Mouse (Mus musculus) heart, embryonic 11.5 days (tissue): ENCODE results near the gene Cacna1d. TPM values are rescaled to one million over a fixed set of nuclear protein-coding genes. Genes with fewer than 3 reads are reported as not detected.

Source experiments
- ATAC-seq: fragments of 200-750 bp; cut with Nextera tagmentation; replicated peaks from 2 replicates; pipeline ENCODE4 v1.8.0; 2017; ENCODE audit warnings: moderate library complexity; ENCODE audit not compliant: insufficient number of reproducible peaks, low FRiP score, low TSS enrichment
- H3K27ac ChIP-seq: fragments of 300-500 bp; sonication (generic); 2 replicates; pipeline ENCODE4 v1.5.1; 2014; ENCODE audit warnings: mild to moderate bottlenecking, low read depth, low read length
- H3K27me3 ChIP-seq: fragments of 300-500 bp; sonication (generic); 2 replicates; pipeline ENCODE4 v1.6.1; 2014; ENCODE audit warnings: mild to moderate bottlenecking, low read length, mixed read lengths; ENCODE audit not compliant: control insufficient read depth, insufficient read depth
- H3K36me3 ChIP-seq: fragments of 300-500 bp; sonication (generic); 2 replicates; pipeline ENCODE4 v1.6.1; 2014; ENCODE audit warnings: mild to moderate bottlenecking, low read length, moderate library complexity, mixed read lengths; ENCODE audit not compliant: control insufficient read depth, insufficient read depth
- H3K4me1 ChIP-seq: fragments of 300-500 bp; sonication (generic); 2 replicates; pipeline ENCODE4 v1.6.1; 2014; ENCODE audit warnings: low read length; ENCODE audit not compliant: control insufficient read depth, insufficient read depth
- H3K4me2 ChIP-seq: fragments of 300-500 bp; sonication (generic); 2 replicates; pipeline ENCODE4 v1.6.1; 2014; ENCODE audit warnings: mild to moderate bottlenecking, moderate library complexity
- H3K4me3 ChIP-seq: fragments of 300-500 bp; sonication (generic); 2 replicates; pipeline ENCODE4 v1.5.1; 2014; ENCODE audit warnings: low read depth, low read length
- H3K9ac ChIP-seq: fragments of 300-500 bp; sonication (generic); 2 replicates; pipeline ENCODE4 v1.6.1; 2014; ENCODE audit warnings: mild to moderate bottlenecking, low read depth, low read length, moderate library complexity
- H3K9me3 ChIP-seq: fragments of 300-500 bp; sonication (generic); replicated peaks from 2 replicates; pipeline ENCODE4 v1.6.1; 2016; ENCODE audit warnings: low read length; ENCODE audit not compliant: control insufficient read depth
- WGBS: fragments of 180-500 bp; shearing (Covaris S2); extraction: QIAGEN DNeasy Blood & Tissue Kit; methylation state at CpG from one replicate; pipeline ENCODE4 v1.1.7; 2014; ENCODE audit not compliant: insufficient replicate concordance; 5-methylcytosine and 5-hydroxymethylcytosine counted together
- polyA plus RNA-seq: library from polyadenylated mRNA; unstranded; fragments of >200 nt; fragmentation: Nextera tagmentation; extraction: Ambion mirVana; gene quantifications from 2 replicates; pipeline ENCODE4 v1.2.1, GENCODE M21; 2014

The Cacna1d gene
- polyA plus RNA-seq, 1 experiment from 2014 or later: 17.5 TPM

DNA sequence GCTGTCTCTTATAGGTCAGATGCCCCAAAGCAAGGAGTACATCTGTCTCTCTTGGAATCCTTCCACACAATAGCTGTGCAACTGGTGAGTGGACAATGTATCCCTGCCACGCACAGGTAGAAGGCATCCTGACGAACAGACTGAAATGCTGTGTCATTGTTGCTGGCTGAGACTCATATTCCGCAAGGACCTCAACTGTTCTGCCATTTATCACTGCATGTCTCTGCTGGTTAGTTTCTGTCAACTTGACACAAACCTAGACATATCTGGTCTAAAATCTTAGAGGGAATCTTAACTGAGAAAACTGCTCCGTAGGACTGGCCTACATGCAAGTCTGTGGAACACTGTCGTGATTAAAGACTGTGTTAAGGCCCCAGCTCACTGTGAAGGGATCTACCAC, 246.5 kb downstream of the Cacna1d start:
- no peak overlapping the region for H3K9ac ChIP-seq
- ATAC-seq: no peak
- no peaks in the 10 kb centered on the region for H3K27me3 ChIP-seq
- no peak overlapping the region for H3K4me2 ChIP-seq
- no peaks in the 10 kb centered on the region for H3K4me1 ChIP-seq
- H3K4me3 ChIP-seq: no peak overlapping the region
- WGBS: 82% methylated on average over 5 of the region's 5 CpGs
- no peaks in the 10 kb centered on the region for H3K36me3 ChIP-seq
- H3K27ac ChIP-seq: no peak overlapping the region
- H3K9me3 ChIP-seq: no peaks in the 10 kb centered on the region

DNA sequence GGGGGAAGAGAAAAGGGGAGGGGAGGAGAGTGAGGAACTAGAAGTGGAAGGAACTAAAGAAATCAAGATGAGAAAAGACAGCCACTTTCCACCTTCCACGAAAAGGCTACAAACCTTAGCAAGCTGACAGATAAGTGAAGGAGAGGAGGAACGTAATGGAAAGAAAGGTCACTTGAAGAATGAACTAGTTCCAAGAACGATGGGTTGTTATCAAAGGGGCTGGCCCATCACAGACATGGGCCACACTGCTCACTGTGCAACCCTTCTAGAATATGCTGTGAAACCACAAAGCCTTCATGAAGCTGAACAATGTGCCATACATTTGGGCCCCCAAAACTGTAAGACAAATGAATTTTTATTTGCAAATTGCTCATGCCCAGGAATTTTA, 248.4 kb downstream of the Cacna1d start:
- 40% methylated on average over 3 of the region's 3 CpGs for WGBS
- Histone ChIP-seq H3K4me3 (no peak overlapping the region), H3K27me3 (no peaks in the 10 kb centered on the region), H3K9me3 (no peaks in the 10 kb centered on the region), H3K27ac (no peak overlapping the region), H3K4me2 (no peak overlapping the region), H3K9ac (no peak overlapping the region), H3K36me3 (no peaks in the 10 kb centered on the region), H3K4me1 (no peaks in the 10 kb centered on the region)
- ATAC-seq: no peak

DNA sequence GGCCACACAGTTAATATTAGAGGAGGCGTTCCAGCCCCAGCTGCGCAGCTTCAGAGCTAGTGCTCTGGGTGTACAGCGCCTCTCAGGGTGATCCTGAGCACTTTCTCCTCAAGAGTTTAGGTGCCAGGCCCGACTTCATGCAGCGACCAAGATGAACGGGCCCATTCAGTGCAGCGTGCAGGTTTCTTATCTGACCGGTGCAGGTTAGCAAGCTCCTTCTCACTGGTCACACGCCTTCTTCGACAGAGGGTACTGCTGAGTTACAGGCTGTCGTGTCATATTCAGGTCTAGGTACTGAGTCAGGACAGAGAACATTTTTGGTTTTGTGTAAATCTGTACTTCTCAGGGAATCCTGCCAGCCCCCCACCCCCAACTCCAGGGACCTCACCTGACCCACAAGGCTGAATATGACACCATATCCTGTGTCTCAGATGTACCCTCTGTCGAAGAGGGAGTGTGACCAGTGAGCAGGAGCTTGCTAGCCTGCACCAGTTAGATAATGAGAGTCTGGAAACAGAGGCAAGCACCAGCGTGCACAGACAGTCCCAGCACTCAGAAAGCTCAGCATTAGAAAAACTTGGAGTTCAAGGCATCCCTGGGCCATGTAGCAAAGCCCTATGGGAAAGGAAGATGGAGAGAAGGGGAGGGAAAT, 249.0 kb downstream of the Cacna1d start:
- H3K9ac ChIP-seq: no peak overlapping the region
- 76% methylated on average over 13 of the region's 13 CpGs for WGBS
- H3K4me2 ChIP-seq: no peak overlapping the region
- no peaks in the 10 kb centered on the region for H3K27me3 ChIP-seq
- H3K4me3 ChIP-seq: no peak overlapping the region
- H3K9me3 ChIP-seq: no peaks in the 10 kb centered on the region
- no peaks in the 10 kb centered on the region for H3K36me3 ChIP-seq
- H3K4me1 ChIP-seq: no peaks in the 10 kb centered on the region
- peak; percentile 74 for ATAC-seq
- no peak overlapping the region for H3K27ac ChIP-seq

DNA sequence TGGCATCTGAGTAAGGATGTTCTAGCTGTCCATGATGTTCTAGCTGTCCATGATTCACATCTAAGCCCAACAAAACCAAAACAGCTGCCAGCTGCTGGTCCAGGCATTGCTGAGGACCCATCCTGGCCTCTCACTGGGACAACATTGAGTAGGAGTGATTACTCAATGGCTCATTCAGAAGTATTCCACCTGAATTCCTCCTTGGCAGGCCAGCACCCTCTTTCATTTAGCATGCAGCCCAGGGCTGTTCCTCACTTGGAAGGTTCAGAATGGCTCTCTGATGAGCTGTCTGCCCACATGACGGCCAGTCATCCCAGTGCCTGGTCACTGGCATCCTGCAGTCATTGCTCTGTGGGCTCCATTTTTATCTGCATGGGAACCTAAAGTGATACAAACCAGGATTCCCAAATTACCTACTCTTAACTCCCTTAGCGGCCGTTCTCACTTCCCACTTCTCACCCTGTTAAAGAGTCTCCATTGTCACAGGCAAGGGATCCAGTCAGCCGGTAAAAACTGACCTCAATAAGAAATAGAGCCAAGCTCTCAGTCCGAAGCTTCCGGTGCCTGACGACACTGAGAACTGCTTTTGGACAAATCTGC, 250.2 kb downstream of the Cacna1d start:
- Histone ChIP-seq H3K4me2 (no peak overlapping the region), H3K27me3 (no peaks in the 10 kb centered on the region), H3K4me3 (no peak overlapping the region), H3K4me1 (no peaks in the 10 kb centered on the region), H3K36me3 (no peaks in the 10 kb centered on the region), H3K9me3 (no peaks in the 10 kb centered on the region), H3K9ac (no peak overlapping the region), H3K27ac (no peak overlapping the region)
- 76% methylated on average over 7 of the region's 7 CpGs for WGBS
- no peak for ATAC-seq

DNA sequence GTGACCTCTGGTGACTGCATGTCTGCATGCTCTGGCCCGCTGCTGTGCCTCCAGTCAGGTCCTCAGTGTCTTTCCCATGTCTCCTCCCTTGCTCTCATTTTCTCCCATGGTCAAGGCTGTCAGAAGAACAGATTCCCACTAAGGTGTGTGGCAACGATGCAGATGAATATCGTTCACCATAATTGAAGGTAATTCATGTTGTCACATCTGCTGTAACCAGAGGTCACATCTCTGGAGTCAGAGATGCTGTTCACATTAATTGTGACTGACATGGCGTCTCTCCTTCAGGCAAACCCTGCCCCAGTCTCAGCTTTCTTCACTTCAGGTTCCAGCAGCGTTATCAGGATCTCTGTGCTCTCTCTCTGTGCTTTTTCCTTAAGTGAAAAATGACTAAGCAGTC, 252.4 kb downstream of the Cacna1d start:
- H3K9me3 ChIP-seq: no peaks in the 10 kb centered on the region
- 84% methylated on average over 5 of the region's 5 CpGs for WGBS
- no peaks in the 10 kb centered on the region for H3K27me3 ChIP-seq
- no peak overlapping the region for H3K4me3 ChIP-seq
- H3K4me1 ChIP-seq: no peaks in the 10 kb centered on the region
- no peak overlapping the region for H3K27ac ChIP-seq
- H3K36me3 ChIP-seq: no peaks in the 10 kb centered on the region
- ATAC-seq: no peak
- no peak overlapping the region for H3K4me2 ChIP-seq
- H3K9ac ChIP-seq: no peak overlapping the region

DNA sequence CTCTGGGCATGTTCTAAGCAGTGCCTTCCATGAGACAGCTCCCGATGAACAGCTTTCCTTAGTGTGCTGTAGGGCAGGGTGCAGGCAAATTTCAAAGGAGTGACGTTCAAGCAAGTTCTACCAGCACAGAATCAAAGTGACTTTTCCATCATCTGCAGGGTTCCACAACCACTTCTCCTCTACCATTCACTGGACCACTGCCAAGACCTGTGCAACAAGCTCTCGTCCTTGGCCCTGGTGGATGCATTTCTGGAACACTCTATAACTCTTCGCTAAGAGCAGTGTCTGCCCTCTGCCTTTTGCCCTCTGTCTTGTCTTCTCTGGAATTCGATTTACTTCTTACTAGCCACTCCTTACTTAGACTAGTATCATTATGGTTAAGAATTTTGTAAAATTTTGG, 266.1 kb downstream of the Cacna1d start:
- no peak overlapping the region for H3K9ac ChIP-seq
- ATAC-seq: no peak
- H3K9me3 ChIP-seq: no peaks in the 10 kb centered on the region
- H3K4me2 ChIP-seq: no peak overlapping the region
- H3K4me3 ChIP-seq: no peak overlapping the region
- H3K36me3 ChIP-seq: no peaks in the 10 kb centered on the region
- WGBS: 80% methylated on average over 5 of the region's 5 CpGs
- H3K27ac ChIP-seq: no peak overlapping the region
- H3K27me3 ChIP-seq: no peaks in the 10 kb centered on the region
- peaks cover 2% of the 10 kb centered on the region; the same call in 1 of the 2 replicates for H3K4me1 ChIP-seq

DNA sequence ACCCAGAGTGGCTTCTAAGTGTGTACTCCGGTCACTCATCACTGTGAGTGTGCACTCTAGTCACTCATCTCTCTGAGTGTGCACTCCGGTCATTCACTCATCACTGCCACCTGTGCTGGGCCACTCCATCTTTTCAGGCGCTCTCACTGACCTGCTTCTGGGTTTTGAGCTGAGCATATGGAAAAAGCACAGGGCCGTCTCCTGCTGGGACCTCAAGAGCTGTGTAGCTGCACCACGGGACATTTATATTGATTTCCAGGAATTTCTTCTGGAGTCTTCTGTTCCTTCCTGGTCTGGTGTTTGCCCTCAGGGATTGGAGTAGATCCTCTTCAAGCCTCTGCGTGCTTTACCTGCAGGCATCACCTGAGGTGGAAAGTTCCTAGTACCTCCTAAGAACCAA, 269.2 kb downstream of the Cacna1d start:
- Histone ChIP-seq H3K27me3 (no peaks in the 10 kb centered on the region), H3K9me3 (no peaks in the 10 kb centered on the region), H3K4me2 (no peak overlapping the region), H3K27ac (no peak overlapping the region), H3K4me3 (no peak overlapping the region), H3K9ac (no peak overlapping the region), H3K36me3 (no peaks in the 10 kb centered on the region), H3K4me1 (peaks cover 8% of the 10 kb centered on the region; the same call in 1 of the 2 replicates)
- ATAC-seq: no peak
- WGBS: 87% methylated on average over 6 of the region's 6 CpGs

DNA sequence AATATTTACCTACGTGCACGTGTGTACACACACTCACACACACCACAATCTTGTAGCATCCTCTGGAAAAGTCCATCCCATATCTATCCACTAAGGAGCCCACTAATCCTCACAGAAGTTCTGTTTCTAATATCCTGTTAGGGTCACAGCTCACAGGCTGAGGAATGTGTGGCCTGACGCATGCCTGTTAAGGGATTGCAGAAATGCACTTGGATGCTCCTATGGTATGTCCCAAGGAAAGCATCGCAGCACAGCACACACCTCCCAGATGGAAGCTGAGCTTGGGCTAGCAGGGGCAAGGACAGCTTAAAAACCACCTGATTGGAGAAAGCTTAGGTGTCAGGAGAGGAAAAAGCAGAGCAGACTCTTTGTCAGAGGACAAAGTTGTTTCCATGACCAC, 271.4 kb downstream of the Cacna1d start:
- ATAC-seq: no peak
- Histone ChIP-seq H3K27ac (no peak overlapping the region), H3K4me1 (peaks cover 8% of the 10 kb centered on the region; the same call in 1 of the 2 replicates), H3K27me3 (no peaks in the 10 kb centered on the region), H3K4me3 (no peak overlapping the region), H3K4me2 (no peak overlapping the region), H3K9me3 (no peaks in the 10 kb centered on the region), H3K36me3 (no peaks in the 10 kb centered on the region), H3K9ac (no peak overlapping the region)
- 55% methylated on average over 4 of the region's 4 CpGs for WGBS

DNA sequence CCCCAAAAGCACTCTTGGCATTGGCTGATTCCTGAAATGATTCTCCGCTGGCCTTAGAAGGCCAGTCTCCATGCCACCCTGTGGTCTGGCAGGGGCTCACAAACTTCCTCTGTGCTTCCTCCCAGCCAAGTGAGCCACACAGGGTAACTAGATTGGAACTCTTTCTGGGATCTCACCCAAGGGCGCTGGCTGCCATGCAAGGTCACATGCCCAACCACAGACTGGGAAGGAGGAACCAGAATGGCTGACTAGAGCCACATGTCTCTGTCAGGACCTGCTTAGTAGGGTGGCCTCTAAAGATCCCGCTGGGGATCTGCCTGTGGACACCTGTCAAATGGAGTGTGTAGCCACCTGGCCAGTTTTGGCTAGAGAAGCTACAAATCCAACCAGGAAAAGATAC, 273.1 kb downstream of the Cacna1d start:
- H3K9me3 ChIP-seq: no peaks in the 10 kb centered on the region
- 0 out of 2 replicates have a peak, but pooled peaks cover 8% of the 10 kb centered on the region for H3K4me1 ChIP-seq
- H3K4me3 ChIP-seq: no peak overlapping the region
- no peak overlapping the region for H3K27ac ChIP-seq
- H3K36me3 ChIP-seq: no peaks in the 10 kb centered on the region
- no peak overlapping the region for H3K9ac ChIP-seq
- WGBS: 84% methylated on average over 3 of the region's 3 CpGs
- no peaks in the 10 kb centered on the region for H3K27me3 ChIP-seq
- H3K4me2 ChIP-seq: no peak overlapping the region
- ATAC-seq: no peak
